Mouse (Mus musculus) kidney, adult 2 months (tissue): ENCODE measurements at regions not wholly inside any gene's neighbourhood (a gene's known extent, or its start where the extent isn't known, plus 50 kb on each side); places are given as distances from the start of the nearest gene placed in this dataset.

Source experiments
- CTCF ChIP-seq: fragments of 200-500 bp; conservative IDR thresholded peaks from 2 replicates; pipeline ENCODE4 v1.5.1; 2011; ENCODE audit warnings: low read depth, mild to moderate bottlenecking, control low read depth, low read length, moderate library complexity, mixed read lengths; ENCODE audit not compliant: insufficient read depth, insufficient read length
- POLR2A ChIP-seq: fragments of 200-500 bp; IDR thresholded peaks from one replicate; pipeline ENCODE4 v1.6.1; 2011; ENCODE audit warnings: low read depth, low read length, control low read depth

GRCm38 (mm10) chr13:8087154-8087553 is 115.5 kb upstream of the Adarb2 start:
- no peak for TF ChIP-seq POLR2A
- TF ChIP-seq CTCF = no peak
